Mouse (Mus musculus) olfactory bulb, adult 2 months (tissue): ENCODE data around the gene Casp6.

Experiments
- CTCF ChIP-seq: fragments of 200-500 bp; IDR thresholded peaks from 2 replicates; pipeline ENCODE4 v1.5.1; 2012; ENCODE audit warnings: low read depth, mild to moderate bottlenecking, low read length, moderate library complexity; ENCODE audit not compliant: insufficient read depth
- POLR2A ChIP-seq: fragments of 200-500 bp; IDR thresholded peaks from 2 replicates; pipeline ENCODE4 v1.6.1; 2012; ENCODE audit warnings: mild to moderate bottlenecking, low read depth, low read length, moderate library complexity; ENCODE audit not compliant: insufficient read depth

- no peak for TF ChIP-seq CTCF
- TF ChIP-seq POLR2A = no peak
Measured at GRCm38 (mm10) chr3:129892003-129892402, 9.2 kb upstream of the Casp6 start.
